Mouse (Mus musculus): ENCODE data around the gene Nt5c3. TPM values are rescaled to one million over a fixed set of nuclear protein-coding genes. Genes with fewer than 3 reads are reported as not detected.
A peak's percentile ranks its signal among the peaks of the same experiment; 100 is the strongest.

Gene Nt5c3
- total and polyA plus RNA-seq, 3 experiments = 59.2 to 71.1 TPM; not detected in 1

- Histone ChIP-seq H3K36me3 (ENCODE audit: control insufficient read depth in 1 of 2, insufficient read depth in 2 of 2, low read length in 2 of 2) (no peaks in the 10 kb centered on the region), H3K9me3 (replicated peaks; ENCODE audit: insufficient read depth, low read length) (no peaks in the 10 kb centered on the region), H3K4me3 (ENCODE audit: control insufficient read depth in 1 of 2, insufficient read depth in 1 of 2, low read depth in 2 of 2, low read length in 2 of 2) (no peak overlapping the region), H3K27me3 (ENCODE audit: control insufficient read depth in 1 of 2, insufficient read depth in 2 of 2, low read length in 2 of 2) (peaks cover 0 to 10% of the 10 kb centered on the region in 2 experiments; a peak in 3 of 4 replicates), H3K9ac (ENCODE audit: control insufficient read depth, low read depth, low read length, poor library complexity, severe bottlenecking) (no peak overlapping the region), H3K4me1 (ENCODE audit: control insufficient read depth in 1 of 2, insufficient read depth in 2 of 2, low read length in 2 of 2) (no peaks in the 10 kb centered on the region), H3K27ac (ENCODE audit: control insufficient read depth, low read depth, low read length) (no peak overlapping the region), H3K79me2 (ENCODE audit: control insufficient read depth, insufficient read depth, low read length, poor library complexity) (no peaks in the 10 kb centered on the region)
- no peak for TF ChIP-seq KAT2A (conservative IDR thresholded peaks at IDR 0.05; ENCODE audit: low read depth, low read length)
- no peak for TF ChIP-seq MYC (IDR thresholded peaks at IDR 0.05; ENCODE audit: low read depth, low read length)
- no peak for TF ChIP-seq TAL1 (IDR thresholded peaks at IDR 0.05; ENCODE audit: low read length)
- no peak for TF ChIP-seq NELFE (IDR thresholded peaks at IDR 0.05; ENCODE audit: low read depth, low read length)
- no peak for TF ChIP-seq ZC3H11A (IDR thresholded peaks at IDR 0.05; ENCODE audit: low read depth, low read length)
- TF ChIP-seq CHD2 (IDR thresholded peaks at IDR 0.05; ENCODE audit: low read length) = no peak
- TF ChIP-seq ZNF384 (IDR thresholded peaks at IDR 0.05; ENCODE audit: low read depth, low read length) = no peak
- no peak for TF ChIP-seq USF1 (IDR thresholded peaks at IDR 0.05; ENCODE audit: low read depth, low read length)
- no peak for TF ChIP-seq UBTF (IDR thresholded peaks at IDR 0.05; ENCODE audit: borderline replicate concordance, insufficient read depth, low read depth, low read length)
- no peak for TF ChIP-seq GABPA (IDR thresholded peaks at IDR 0.05; ENCODE audit: low read depth, low read length)
- no peak for TF ChIP-seq USF2 (IDR thresholded peaks at IDR 0.05; ENCODE audit: borderline replicate concordance in 1 of 2, insufficient read depth in 1 of 2, low read depth in 1 of 2, low read length in 2 of 2)
- TF ChIP-seq BHLHE40 (IDR thresholded peaks at IDR 0.05; ENCODE audit: borderline replicate concordance, low read depth, low read length) = no peak
- TF ChIP-seq ETS1 (IDR thresholded peaks at IDR 0.05; ENCODE audit: low read depth, low read length) = no peak
- TF ChIP-seq MAZ (IDR thresholded peaks at IDR 0.05; ENCODE audit: low read depth, low read length) = no peak
- TF ChIP-seq MYB (IDR thresholded peaks at IDR 0.05; ENCODE audit: low read depth, low read length) = no peak
- TF ChIP-seq TBP (IDR thresholded peaks at IDR 0.05; ENCODE audit: low read depth, low read length) = no peak
- no peak for TF ChIP-seq SIN3A (IDR thresholded peaks at IDR 0.05; ENCODE audit: low read length)
- DNase-seq (ENCODE audit: low read depth, low spot score) = no peak
These were observed 89.0 kb downstream of the Nt5c3 start for GRCm38 (mm10) chr6:56834769-56835168.

- TF ChIP-seq NRF1 (IDR thresholded peaks at IDR 0.05; ENCODE audit: insufficient read depth, low read depth, low read length, poor library complexity, severe bottlenecking) (no peak), GABPA (IDR thresholded peaks at IDR 0.05; ENCODE audit: low read depth, low read length) (no peak), TBP (IDR thresholded peaks at IDR 0.05; ENCODE audit: low read depth, low read length) (no peak), TAL1 (IDR thresholded peaks at IDR 0.05; ENCODE audit: low read length) (no peak), TCF12 (IDR thresholded peaks at IDR 0.05; ENCODE audit: low read depth, low read length) (no peak), BHLHE40 (IDR thresholded peaks at IDR 0.05; ENCODE audit: borderline replicate concordance, low read depth, low read length) (no peak), NELFE (IDR thresholded peaks at IDR 0.05; ENCODE audit: low read depth, low read length) (no peak)
- no peak overlapping the region for H3K27ac ChIP-seq (ENCODE audit: control insufficient read depth, low read depth, low read length)
- H3K27me3 ChIP-seq (ENCODE audit: control insufficient read depth in 1 of 2, insufficient read depth in 2 of 2, low read length in 2 of 2) = peaks cover 0 to 10% of the 10 kb centered on the region in 2 experiments; a peak in 3 of 4 replicates
- no peak overlapping the region for H3K9ac ChIP-seq (ENCODE audit: control insufficient read depth, low read depth, low read length, poor library complexity, severe bottlenecking)
- no peaks in the 10 kb centered on the region for H3K79me2 ChIP-seq (ENCODE audit: control insufficient read depth, insufficient read depth, low read length, poor library complexity)
- DNase-seq (ENCODE audit: low read depth, low spot score) = no peak
- H3K9me3 ChIP-seq (replicated peaks; ENCODE audit: insufficient read depth, low read length) = no peaks in the 10 kb centered on the region
- H3K4me3 ChIP-seq (ENCODE audit: control insufficient read depth in 1 of 2, insufficient read depth in 1 of 2, low read depth in 2 of 2, low read length in 2 of 2) = 0 out of 4 replicates have a peak overlapping the region, but pooled peaks of 1 of the 2 experiments have one; percentile 11
- H3K4me1 ChIP-seq (ENCODE audit: control insufficient read depth in 1 of 2, insufficient read depth in 2 of 2, low read length in 2 of 2) = no peaks in the 10 kb centered on the region
- H3K36me3 ChIP-seq (ENCODE audit: control insufficient read depth in 1 of 2, insufficient read depth in 2 of 2, low read length in 2 of 2) = no peaks in the 10 kb centered on the region
These were observed 90.9 kb downstream of the Nt5c3 start for GRCm38 (mm10) chr6:56832830-56833229.

Measured in MEL (cell line).